Mouse (Mus musculus): ENCODE measurements around the gene Otud5. TPM values are rescaled to one million over a fixed set of nuclear protein-coding genes. Genes with fewer than 3 reads are reported as not detected.

Gene Otud5
- total RNA-seq, 2 experiments from 2014 or later, result 74.8 to 83.2 TPM

Small RNA genes lying within 50 kb of the gene (microRNA-seq; reads per million reads assigned to microRNA genes)
- gene Mir1198, result 78.9 to 105 reads per million in 2 experiments

Other genes starting within 250 kb of the Otud5 start
- gene Ccdc22, start 235.8 kb upstream of the Otud5 start, total RNA-seq (2021), result 10 to 100 TPM; 30.6 to 31.3 TPM
- not detected for gene Cacna1f, start 234.3 kb upstream of the Otud5 start, total RNA-seq (2021)
- 1,000 to 10,000 TPM; 2,020 to 2,211 TPM for gene Syp, start 202.9 kb upstream of the Otud5 start, total RNA-seq (2021)
- 1 to 10 TPM in 1 of 2 experiments, under 1 TPM in 1; 0.76 to 2.0 TPM for gene Prickle3, start 184.1 kb upstream of the Otud5 start, total RNA-seq (2021)
- 1 to 10 TPM; 5.9 to 7.7 TPM for gene Plp2, start 170.0 kb upstream of the Otud5 start, total RNA-seq (2021)
- gene Magix, start 160.1 kb upstream of the Otud5 start, total RNA-seq (2021), result under 1 TPM; 0.41 to 0.57 TPM
- gene Gpkow, start 144.2 kb upstream of the Otud5 start, total RNA-seq (2021), result 10 to 100 TPM; 33.2 to 34.0 TPM
- 10 to 100 TPM; 57.6 to 61.6 TPM for gene Wdr45, start 127.0 kb upstream of the Otud5 start, total RNA-seq (2021)
- not detected for gene Gm45208, start 119.1 kb upstream of the Otud5 start, total RNA-seq (2021)
- gene Praf2, start 112.9 kb upstream of the Otud5 start, total RNA-seq (2021), result 100 to 1,000 TPM in 1 of 2 experiments, 10 to 100 TPM in 1; 99.9 to 103 TPM
- gene Ccdc120, start 90.5 kb upstream of the Otud5 start, total RNA-seq (2021), result 10 to 100 TPM; 19.5 to 22.1 TPM
- 10 to 100 TPM; 29.9 to 36.0 TPM for gene Tfe3, start 78.8 kb upstream of the Otud5 start, total RNA-seq (2021)
- 100 to 1,000 TPM in 1 of 2 experiments, 10 to 100 TPM in 1; 99.6 to 105 TPM for gene Gripap1, start 51.6 kb upstream of the Otud5 start, total RNA-seq (2021)
- gene Kcnd1, start 19.1 kb upstream of the Otud5 start, total RNA-seq (2021), result 1 to 10 TPM; 7.0 to 8.9 TPM
- gene Pim2, start 36.9 kb downstream of the Otud5 start, total RNA-seq (2021), result 10 to 100 TPM; 55.3 to 57.3 TPM
- gene Slc35a2, start 42.7 kb downstream of the Otud5 start, total RNA-seq (2021), result 10 to 100 TPM; 46.6 to 47.4 TPM
- 10 to 100 TPM; 77.7 to 86.6 TPM for gene Pqbp1, start 57.9 kb downstream of the Otud5 start, total RNA-seq (2021)
- 10 to 100 TPM; 19.1 to 21.7 TPM for gene Timm17b, start 58.0 kb downstream of the Otud5 start, total RNA-seq (2021)
- gene Gm10491, start 66.5 kb downstream of the Otud5 start, total RNA-seq (2021), result not detected
- gene Gm10490, start 68.2 kb downstream of the Otud5 start, total RNA-seq (2021), result not detected
- gene Pcsk1n, start 78.5 kb downstream of the Otud5 start, total RNA-seq (2021), result 100 to 1,000 TPM; 397 to 420 TPM
- not detected for gene Eras, start 87.2 kb downstream of the Otud5 start, total RNA-seq (2021)
- 10 to 100 TPM; 49.9 to 50.4 TPM for gene Hdac6, start 106.5 kb downstream of the Otud5 start, total RNA-seq (2021)
- gene Gata1, start 136.7 kb downstream of the Otud5 start, total RNA-seq (2021), result not detected
- not detected for gene Glod5, start 177.1 kb downstream of the Otud5 start, total RNA-seq (2021)
- 10 to 100 TPM; 22.3 to 26.5 TPM for gene Suv39h1, start 233.4 kb downstream of the Otud5 start, total RNA-seq (2021)
- gene Was, start 249.1 kb downstream of the Otud5 start, total RNA-seq (2021), result 1 to 10 TPM; 1.1 to 1.5 TPM

All from left cerebral cortex, postnatal 25 days (tissue).